Mouse (Mus musculus): ENCODE data around the gene Rgs6. TPM values are rescaled to one million over a fixed set of nuclear protein-coding genes. Genes with fewer than 3 reads are reported as not detected.

Rgs6 gene
- polyA plus RNA-seq, 1 experiment from 2014 or later, result 5.4 TPM

DNA sequence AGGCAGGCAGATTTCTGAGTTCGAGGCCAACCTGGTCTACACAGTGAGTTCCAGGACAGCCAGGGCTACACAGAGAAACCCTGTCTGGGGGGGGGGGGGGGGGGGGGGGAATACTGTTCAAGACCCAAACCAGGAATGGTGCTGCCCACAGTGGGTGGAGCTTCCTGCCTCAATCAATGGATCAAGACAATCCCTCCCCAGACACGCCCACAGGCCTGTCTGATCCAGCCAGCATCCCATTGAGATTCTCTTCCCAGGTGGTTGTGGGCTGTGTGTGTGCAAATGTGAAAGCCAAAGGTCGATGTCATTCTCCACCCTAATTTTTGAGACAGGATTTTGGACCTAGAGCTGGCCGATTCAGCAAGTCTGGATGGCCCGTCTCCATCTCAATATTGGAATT lies 496.5 kb downstream of the Rgs6 start:
- DNase-seq (ENCODE audit: low spot score), result no peak
- Histone ChIP-seq H3K4me3 (replicated peaks; ENCODE audit: low read length) (no peak overlapping the region), H3K36me3 (replicated peaks; ENCODE audit: control insufficient read depth, insufficient read depth) (no peaks in the 10 kb centered on the region), H3K9me3 (ENCODE audit: control insufficient read depth, low read length) (no peaks in the 10 kb centered on the region), H3K4me2 (replicated peaks) (no peak overlapping the region), H3K27me3 (ENCODE audit: control insufficient read depth, insufficient read depth, low read length) (no peaks in the 10 kb centered on the region), H3K27ac (no peak overlapping the region), H3K9ac (no peak overlapping the region), H3K4me1 (replicated peaks; ENCODE audit: control insufficient read depth, insufficient read depth, low read length) (no peaks in the 10 kb centered on the region)
- ATAC-seq (ENCODE audit: low FRiP score), result no peak
- WGBS, result 91% methylated on average over 5 of the region's 5 CpGs

DNA sequence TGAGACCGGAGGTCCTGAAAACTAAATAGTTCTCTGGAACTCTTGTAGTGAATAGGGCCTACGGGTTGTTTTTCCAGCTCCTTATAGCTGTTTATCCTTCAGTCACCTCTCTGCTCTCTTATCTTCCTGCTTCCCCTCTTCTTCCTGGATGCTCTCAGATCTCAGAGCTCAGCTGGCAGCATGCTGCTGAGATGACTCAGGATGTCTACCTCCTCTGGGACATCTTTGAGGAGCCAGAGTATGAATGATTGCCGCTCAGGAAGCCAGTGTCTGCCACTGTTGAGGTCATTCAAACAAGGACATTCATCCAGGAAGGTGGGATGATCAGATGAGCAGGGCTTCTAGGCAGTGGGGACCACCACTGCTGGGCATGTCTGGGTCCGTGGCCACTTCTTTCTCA lies 498.9 kb downstream of the Rgs6 start:
- H3K4me3 ChIP-seq (replicated peaks; ENCODE audit: low read length), result no peak overlapping the region
- H3K4me2 ChIP-seq (replicated peaks), result no peak overlapping the region
- no peak for ATAC-seq (ENCODE audit: low FRiP score)
- DNase-seq (ENCODE audit: low spot score), result no peak
- H3K9me3 ChIP-seq (ENCODE audit: control insufficient read depth, low read length), result no peaks in the 10 kb centered on the region
- 80% methylated on average over 4 of the region's 4 CpGs for WGBS
- H3K36me3 ChIP-seq (replicated peaks; ENCODE audit: control insufficient read depth, insufficient read depth), result no peaks in the 10 kb centered on the region
- H3K27me3 ChIP-seq (ENCODE audit: control insufficient read depth, insufficient read depth, low read length), result no peaks in the 10 kb centered on the region
- H3K9ac ChIP-seq, result no peak overlapping the region
- no peaks in the 10 kb centered on the region for H3K4me1 ChIP-seq (replicated peaks; ENCODE audit: control insufficient read depth, insufficient read depth, low read length)
- no peak overlapping the region for H3K27ac ChIP-seq

DNA sequence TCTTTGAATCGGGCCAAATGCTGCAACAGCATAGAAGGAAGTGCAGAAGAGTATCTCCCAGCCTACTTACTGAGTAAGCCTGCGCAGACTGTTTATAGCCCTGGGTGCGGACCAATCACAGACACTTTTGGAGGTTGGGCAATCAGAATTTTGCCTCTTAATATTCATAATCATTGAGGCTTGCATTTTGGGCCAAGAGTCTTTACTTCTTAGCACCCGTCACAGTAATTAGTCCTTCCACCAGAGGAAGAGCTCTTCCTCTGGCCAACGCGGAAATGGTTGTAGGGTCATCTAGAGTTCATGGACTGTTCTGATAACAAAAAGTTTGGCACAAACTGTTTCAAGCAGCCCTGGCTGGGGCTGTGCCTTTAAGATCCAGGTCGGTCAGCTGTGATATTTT lies 499.5 kb downstream of the Rgs6 start:
- no peaks in the 10 kb centered on the region for H3K36me3 ChIP-seq (replicated peaks; ENCODE audit: control insufficient read depth, insufficient read depth)
- no peak overlapping the region for H3K4me2 ChIP-seq (replicated peaks)
- H3K9me3 ChIP-seq (ENCODE audit: control insufficient read depth, low read length), result no peaks in the 10 kb centered on the region
- no peak overlapping the region for H3K4me3 ChIP-seq (replicated peaks; ENCODE audit: low read length)
- no peak for DNase-seq (ENCODE audit: low spot score)
- ATAC-seq (ENCODE audit: low FRiP score), result no peak
- H3K9ac ChIP-seq, result no peak overlapping the region
- H3K27me3 ChIP-seq (ENCODE audit: control insufficient read depth, insufficient read depth, low read length), result no peaks in the 10 kb centered on the region
- 73% methylated on average over 7 of the region's 7 CpGs for WGBS
- no peak overlapping the region for H3K27ac ChIP-seq
- no peaks in the 10 kb centered on the region for H3K4me1 ChIP-seq (replicated peaks; ENCODE audit: control insufficient read depth, insufficient read depth, low read length)

DNA sequence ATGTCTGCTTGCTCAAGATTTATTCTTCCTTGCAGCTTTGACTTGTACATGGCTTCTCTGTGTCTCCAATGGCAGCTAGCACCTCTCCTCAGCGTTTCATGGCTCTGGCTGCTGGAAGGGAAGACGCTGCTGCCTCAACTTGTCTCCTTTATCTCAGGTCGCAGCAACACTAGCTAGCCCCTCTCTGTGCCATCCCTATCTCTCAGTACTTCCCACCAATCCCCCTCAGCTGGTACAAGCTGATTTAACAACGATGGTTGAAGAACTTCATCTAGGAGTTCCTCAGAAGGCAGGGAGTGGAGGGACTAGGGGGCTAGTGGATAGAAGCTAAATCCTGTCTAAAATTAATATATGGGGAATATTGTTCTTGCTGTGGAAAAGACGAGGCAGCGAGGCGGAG lies 503.9 kb downstream of the Rgs6 start:
- H3K36me3 ChIP-seq (replicated peaks; ENCODE audit: control insufficient read depth, insufficient read depth), result no peaks in the 10 kb centered on the region
- no peaks in the 10 kb centered on the region for H3K9me3 ChIP-seq (ENCODE audit: control insufficient read depth, low read length)
- H3K27me3 ChIP-seq (ENCODE audit: control insufficient read depth, insufficient read depth, low read length), result no peaks in the 10 kb centered on the region
- DNase-seq (ENCODE audit: low spot score) (no peak), ATAC-seq (ENCODE audit: low FRiP score) (no peak)
- no peak overlapping the region for H3K9ac ChIP-seq
- WGBS, result 88% methylated on average over 7 of the region's 7 CpGs
- H3K4me3 ChIP-seq (replicated peaks; ENCODE audit: low read length), result no peak overlapping the region
- no peak overlapping the region for H3K27ac ChIP-seq
- no peaks in the 10 kb centered on the region for H3K4me1 ChIP-seq (replicated peaks; ENCODE audit: control insufficient read depth, insufficient read depth, low read length)
- no peak overlapping the region for H3K4me2 ChIP-seq (replicated peaks)

DNA sequence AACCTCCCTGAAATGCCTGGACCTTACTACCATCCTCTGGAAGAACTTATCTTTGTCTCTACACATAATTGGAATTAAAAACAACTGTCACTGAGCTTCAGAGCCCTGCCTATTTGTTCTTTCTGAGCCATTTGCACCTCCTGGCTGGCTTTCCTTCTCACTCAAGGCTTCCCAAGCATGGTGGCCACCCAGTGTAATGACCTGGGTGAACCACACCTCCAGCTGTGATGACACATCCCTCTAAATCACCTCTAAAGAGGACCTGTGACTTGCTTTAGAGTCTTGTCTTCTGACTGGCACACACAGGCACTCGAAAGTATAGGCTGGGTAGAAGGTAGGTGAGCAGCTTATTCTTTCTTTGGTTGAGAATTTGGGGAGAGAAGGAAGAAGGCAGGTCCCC lies 509.7 kb downstream of the Rgs6 start:
- WGBS, result 77% methylated on average over 1 of the region's 1 CpGs
- no peaks in the 10 kb centered on the region for H3K9me3 ChIP-seq (ENCODE audit: control insufficient read depth, low read length)
- DNase-seq (ENCODE audit: low spot score) (no peak), ATAC-seq (ENCODE audit: low FRiP score) (no peak)
- no peaks in the 10 kb centered on the region for H3K27me3 ChIP-seq (ENCODE audit: control insufficient read depth, insufficient read depth, low read length)
- H3K9ac ChIP-seq, result no peak overlapping the region
- H3K4me1 ChIP-seq (replicated peaks; ENCODE audit: control insufficient read depth, insufficient read depth, low read length), result 0 out of 2 replicates have a peak, but pooled peaks cover 5% of the 10 kb centered on the region
- H3K27ac ChIP-seq, result no peak overlapping the region
- no peak overlapping the region for H3K4me3 ChIP-seq (replicated peaks; ENCODE audit: low read length)
- H3K4me2 ChIP-seq (replicated peaks), result no peak overlapping the region
- no peaks in the 10 kb centered on the region for H3K36me3 ChIP-seq (replicated peaks; ENCODE audit: control insufficient read depth, insufficient read depth)

DNA sequence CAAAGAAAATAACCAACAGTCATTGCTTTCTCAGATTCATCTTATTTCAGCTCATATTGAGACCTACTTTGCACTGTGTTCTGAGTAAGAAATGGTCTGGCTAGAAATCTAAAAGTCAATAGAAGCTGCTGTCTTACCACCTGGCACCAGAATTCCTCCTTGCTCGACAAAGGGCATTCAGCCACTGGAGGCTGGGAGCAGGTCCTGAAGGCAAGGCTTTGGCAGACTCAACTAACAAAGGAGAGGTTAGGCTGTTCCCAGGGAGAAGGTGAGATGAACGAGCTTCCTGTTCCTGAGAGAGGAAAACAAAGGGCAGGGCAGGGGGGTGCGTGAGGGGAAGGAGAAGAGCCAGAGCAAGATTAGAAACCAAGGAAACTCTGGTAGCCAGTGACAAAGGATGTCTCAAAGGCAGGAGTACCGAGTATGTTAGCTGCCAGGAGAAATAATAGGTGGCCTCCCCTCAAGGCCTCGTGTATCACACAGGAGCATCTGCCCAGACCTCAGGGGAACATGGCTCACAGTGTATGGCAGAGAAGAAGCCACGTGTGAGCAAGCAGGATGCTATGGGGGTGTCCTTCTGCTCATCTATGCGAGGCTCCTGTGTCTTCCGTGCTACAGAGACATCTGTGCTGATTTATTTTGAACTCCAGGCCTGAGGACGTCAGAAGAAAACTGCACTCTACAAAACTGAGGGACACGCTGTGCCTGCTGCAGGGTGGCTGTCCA lies 510.7 kb downstream of the Rgs6 start:
- no peaks in the 10 kb centered on the region for H3K36me3 ChIP-seq (replicated peaks; ENCODE audit: control insufficient read depth, insufficient read depth)
- H3K4me2 ChIP-seq (replicated peaks), result no peak overlapping the region
- no peaks in the 10 kb centered on the region for H3K9me3 ChIP-seq (ENCODE audit: control insufficient read depth, low read length)
- H3K4me3 ChIP-seq (replicated peaks; ENCODE audit: low read length), result no peak overlapping the region
- H3K27me3 ChIP-seq (ENCODE audit: control insufficient read depth, insufficient read depth, low read length), result no peaks in the 10 kb centered on the region
- 0 out of 2 replicates have a peak, but pooled peaks cover 5% of the 10 kb centered on the region for H3K4me1 ChIP-seq (replicated peaks; ENCODE audit: control insufficient read depth, insufficient read depth, low read length)
- H3K9ac ChIP-seq, result no peak overlapping the region
- WGBS, result 38% methylated on average over 10 of the region's 10 CpGs
- DNase-seq (ENCODE audit: low spot score) (no peak), ATAC-seq (ENCODE audit: low FRiP score) (no peak)
- H3K27ac ChIP-seq, result no peak overlapping the region

DNA sequence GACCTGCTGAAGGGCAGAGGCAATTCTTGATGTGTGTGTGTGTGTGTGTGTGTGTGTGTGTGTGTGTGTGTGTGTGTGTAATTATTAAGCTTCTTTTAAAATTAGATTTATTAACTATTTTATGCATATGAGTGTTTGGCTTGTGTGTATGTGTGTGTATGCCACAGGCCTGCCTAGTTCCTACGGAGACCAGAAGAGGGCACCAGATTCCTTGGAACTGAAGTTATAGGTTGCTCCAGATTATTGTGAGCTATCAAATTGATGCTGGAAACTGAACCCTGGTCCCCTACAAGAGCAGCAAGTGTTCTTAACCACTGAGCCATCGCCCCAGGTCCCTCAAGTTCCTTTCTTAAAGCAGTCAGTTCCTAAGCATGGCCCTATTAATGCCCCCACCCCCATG lies 511.8 kb downstream of the Rgs6 start:
- Histone ChIP-seq H3K27me3 (ENCODE audit: control insufficient read depth, insufficient read depth, low read length) (no peaks in the 10 kb centered on the region), H3K9ac (no peak overlapping the region), H3K36me3 (replicated peaks; ENCODE audit: control insufficient read depth, insufficient read depth) (no peaks in the 10 kb centered on the region), H3K27ac (no peak overlapping the region), H3K4me2 (replicated peaks) (no peak overlapping the region), H3K4me1 (replicated peaks; ENCODE audit: control insufficient read depth, insufficient read depth, low read length) (0 out of 2 replicates have a peak, but pooled peaks cover 5% of the 10 kb centered on the region), H3K9me3 (ENCODE audit: control insufficient read depth, low read length) (no peaks in the 10 kb centered on the region), H3K4me3 (replicated peaks; ENCODE audit: low read length) (no peak overlapping the region)
- ATAC-seq (ENCODE audit: low FRiP score) (no peak), DNase-seq (ENCODE audit: low spot score) (no peak)
- WGBS, result 93% methylated on average over 2 of the region's 2 CpGs

DNA sequence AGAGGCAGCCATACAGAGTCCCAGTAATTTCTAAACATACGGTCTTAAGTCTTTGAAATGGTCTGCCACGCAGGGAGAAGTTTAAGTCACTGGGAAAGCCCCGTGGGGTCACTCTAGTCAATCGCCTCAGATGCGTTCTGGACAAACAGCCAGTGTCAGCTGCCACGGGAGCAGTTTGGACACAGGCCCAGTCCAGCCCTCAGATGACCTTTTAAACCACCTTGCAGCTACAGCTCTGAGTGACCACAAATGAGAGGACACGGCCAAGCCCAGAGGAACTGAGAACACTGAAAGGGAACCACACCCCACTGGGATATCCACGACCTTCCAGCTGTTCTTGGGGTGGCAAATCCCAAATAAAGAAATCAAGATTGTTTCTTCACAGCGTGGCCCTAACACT lies 512.3 kb downstream of the Rgs6 start:
- DNase-seq (ENCODE audit: low spot score) (no peak), ATAC-seq (ENCODE audit: low FRiP score) (no peak)
- Histone ChIP-seq H3K4me1 (replicated peaks; ENCODE audit: control insufficient read depth, insufficient read depth, low read length) (0 out of 2 replicates have a peak, but pooled peaks cover 5% of the 10 kb centered on the region), H3K36me3 (replicated peaks; ENCODE audit: control insufficient read depth, insufficient read depth) (no peaks in the 10 kb centered on the region), H3K27ac (no peak overlapping the region), H3K27me3 (ENCODE audit: control insufficient read depth, insufficient read depth, low read length) (no peaks in the 10 kb centered on the region), H3K4me3 (replicated peaks; ENCODE audit: low read length) (no peak overlapping the region), H3K9me3 (ENCODE audit: control insufficient read depth, low read length) (no peaks in the 10 kb centered on the region), H3K9ac (no peak overlapping the region), H3K4me2 (replicated peaks) (no peak overlapping the region)
- WGBS, result 65% methylated on average over 9 of the region's 9 CpGs

DNA sequence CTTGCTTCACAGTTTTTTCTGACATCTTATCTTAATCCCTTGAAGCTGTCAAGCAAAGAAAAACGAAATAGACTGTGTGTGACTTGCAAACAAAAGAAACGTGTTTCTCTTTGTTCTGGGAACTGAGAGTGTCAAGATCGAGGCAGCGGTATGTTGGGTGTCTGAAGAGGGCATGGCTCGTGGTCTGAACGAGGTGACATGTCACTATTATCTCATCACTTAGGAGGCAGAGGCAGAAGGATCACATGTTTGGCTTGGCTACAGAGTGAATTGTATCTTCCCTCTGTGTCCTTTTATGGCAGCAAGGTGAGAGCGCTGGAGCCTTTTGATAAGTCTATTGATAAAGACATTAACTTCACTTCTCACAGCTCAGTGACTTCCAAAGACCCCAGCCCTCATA lies 512.8 kb downstream of the Rgs6 start:
- 52% methylated on average over 7 of the region's 7 CpGs for WGBS
- no peaks in the 10 kb centered on the region for H3K27me3 ChIP-seq (ENCODE audit: control insufficient read depth, insufficient read depth, low read length)
- no peak overlapping the region for H3K4me2 ChIP-seq (replicated peaks)
- H3K9ac ChIP-seq, result no peak overlapping the region
- 0 out of 2 replicates have a peak, but pooled peaks cover 5% of the 10 kb centered on the region for H3K4me1 ChIP-seq (replicated peaks; ENCODE audit: control insufficient read depth, insufficient read depth, low read length)
- H3K36me3 ChIP-seq (replicated peaks; ENCODE audit: control insufficient read depth, insufficient read depth), result no peaks in the 10 kb centered on the region
- DNase-seq (ENCODE audit: low spot score), result no peak
- no peaks in the 10 kb centered on the region for H3K9me3 ChIP-seq (ENCODE audit: control insufficient read depth, low read length)
- ATAC-seq (ENCODE audit: low FRiP score), result no peak
- no peak overlapping the region for H3K27ac ChIP-seq
- no peak overlapping the region for H3K4me3 ChIP-seq (replicated peaks; ENCODE audit: low read length)

All from hindbrain, embryonic 14.5 days (tissue).